Mouse (Mus musculus): Measurements from ENCODE around the gene Cpm. TPM values are rescaled to one million over a fixed set of nuclear protein-coding genes. Genes with fewer than 3 reads are reported as not detected.
"Not testable (repeated sequence)": the region's sequence is repeated elsewhere in the genome, so short reads cannot be mapped to it uniquely, and the experiment has no call there.

Cpm gene
- total RNA-seq, 2 experiments from 2014 or later, result 9.3 to 10.0 TPM

GRCm38 (mm10) chr10:117606423-117606822, 22.9 kb upstream of the Cpm start:
- DNase-seq, result no peak

- DNase-seq, result no peak
Measured at GRCm38 (mm10) chr10:117607051-117607803, 22.1 kb upstream of the Cpm start.

- no peak for DNase-seq
Measured at GRCm38 (mm10) chr10:117607804-117608279, 21.5 kb upstream of the Cpm start.

- DNase-seq, result no peak
Measured at GRCm38 (mm10) chr10:117608487-117608886, 20.8 kb upstream of the Cpm start.

- DNase-seq, result no peak
Measured at GRCm38 (mm10) chr10:117608988-117609809, 20.1 kb upstream of the Cpm start.

GRCm38 (mm10) chr10:117609810-117610090, 19.6 kb upstream of the Cpm start:
- DNase-seq, result no peak

GRCm38 (mm10) chr10:117610160-117610764, 19.0 kb upstream of the Cpm start:
- DNase-seq, result no peak

GRCm38 (mm10) chr10:117610794-117611384, 18.4 kb upstream of the Cpm start:
- no peak for DNase-seq

- no peak for DNase-seq
Measured at GRCm38 (mm10) chr10:117611503-117611902, 17.8 kb upstream of the Cpm start.

GRCm38 (mm10) chr10:117611976-117612375, 17.3 kb upstream of the Cpm start:
- DNase-seq, result no peak

GRCm38 (mm10) chr10:117612621-117613584, 16.4 kb upstream of the Cpm start:
- no peak for DNase-seq

- DNase-seq, result no peak
Measured at GRCm38 (mm10) chr10:117613960-117614359, 15.3 kb upstream of the Cpm start.

GRCm38 (mm10) chr10:117614387-117614786, 14.9 kb upstream of the Cpm start:
- no peak for DNase-seq

- no peak for DNase-seq
Measured at GRCm38 (mm10) chr10:117615239-117615638, 14.1 kb upstream of the Cpm start.

GRCm38 (mm10) chr10:117615746-117616145, 13.6 kb upstream of the Cpm start:
- no peak for DNase-seq

- no peak for DNase-seq
Measured at GRCm38 (mm10) chr10:117616191-117616680, 13.1 kb upstream of the Cpm start.

GRCm38 (mm10) chr10:117616765-117617164, 12.5 kb upstream of the Cpm start:
- not testable (repeated sequence) for DNase-seq

GRCm38 (mm10) chr10:117617568-117618345, 11.5 kb upstream of the Cpm start:
- DNase-seq, result no peak

- no peak for DNase-seq
Measured at GRCm38 (mm10) chr10:117619041-117619861, 10.0 kb upstream of the Cpm start.

GRCm38 (mm10) chr10:117619862-117620179, 9.5 kb upstream of the Cpm start:
- no peak for DNase-seq

Measured in gastrocnemius, postnatal 10 days (tissue).